Mouse (Mus musculus) forelimb bud, embryonic 11.5 days (tissue): ENCODE data around the gene Rac3.

Source experiments
- DNase-seq: peaks from one replicate; pipeline ENCODE4 v3.0.0-alpha.2; 2012; ENCODE audit warnings: low read depth, low spot score

The Rac3 gene

GRCm38 (mm10) chr11:120706120-120706519 is 15.2 kb upstream of the Rac3 start:
- DNase-seq = no peak

GRCm38 (mm10) chr11:120707225-120707624 is 14.0 kb upstream of the Rac3 start:
- peak; percentile 64 for DNase-seq

GRCm38 (mm10) chr11:120707969-120708368 is 13.3 kb upstream of the Rac3 start:
- DNase-seq = no peak

GRCm38 (mm10) chr11:120709551-120709950 is 11.7 kb upstream of the Rac3 start:
- no peak for DNase-seq

GRCm38 (mm10) chr11:120710672-120711071 is 10.6 kb upstream of the Rac3 start:
- no peak for DNase-seq

- DNase-seq = no peak
Observed at GRCm38 (mm10) chr11:120711980-120712604, 9.2 kb upstream of the Rac3 start.

- DNase-seq = no peak
Observed at GRCm38 (mm10) chr11:120712771-120713568, 8.3 kb upstream of the Rac3 start.

GRCm38 (mm10) chr11:120713580-120714518 is 7.4 kb upstream of the Rac3 start, which contains the start of the genes Cenpx and Lrrc45:
TSS of gene Cenpx (minus strand) at chr11:120713738.
TSS of gene Lrrc45 (plus strand) at chr11:120713925.
- peak; percentile 99 for DNase-seq

GRCm38 (mm10) chr11:120714546-120714945 is 6.7 kb upstream of the Rac3 start:
- DNase-seq = no peak

- DNase-seq = no peak
Observed at GRCm38 (mm10) chr11:120715131-120715530, 6.1 kb upstream of the Rac3 start.

GRCm38 (mm10) chr11:120719242-120719641 is 2.0 kb upstream of the Rac3 start:
- DNase-seq = no peak

GRCm38 (mm10) chr11:120719841-120720376 is 1.4 kb upstream of the Rac3 start:
- no peak for DNase-seq

GRCm38 (mm10) chr11:120720450-120720849 is 820 bp upstream of the Rac3 start:
- DNase-seq = peak; percentile 92

- no peak for DNase-seq
Observed at GRCm38 (mm10) chr11:120722067-120722630, 879 bp downstream of the Rac3 start.

- DNase-seq = no peak
Observed at GRCm38 (mm10) chr11:120722761-120723382, 1.6 kb downstream of the Rac3 start.

- DNase-seq = no peak
Observed at GRCm38 (mm10) chr11:120723509-120723908, 2.2 kb downstream of the Rac3 start.

GRCm38 (mm10) chr11:120726243-120727168 is 5.2 kb downstream of the Rac3 start:
- DNase-seq = no peak

GRCm38 (mm10) chr11:120727169-120727527 is 5.9 kb downstream of the Rac3 start, which contains the start of gene Dcxr:
TSS of gene Dcxr (minus strand) at chr11:120727281.
- peak; percentile 92 for DNase-seq

GRCm38 (mm10) chr11:120727564-120727963 is 6.3 kb downstream of the Rac3 start:
- no peak for DNase-seq
